Mouse (Mus musculus) spleen, adult 2 months (tissue): ENCODE measurements around the gene Cacna1f.

ENCODE experiments used
- CTCF ChIP-seq: fragments of 200-500 bp; IDR thresholded peaks from 2 replicates; pipeline ENCODE4 v1.5.1; 2011; ENCODE audit warnings: mild to moderate bottlenecking, inconsistent platforms; ENCODE audit not compliant: insufficient read depth, insufficient read length, insufficient replicate concordance; ENCODE audit errors: extremely low read depth
- POLR2A ChIP-seq: fragments of 200-500 bp; IDR thresholded peaks from 2 replicates; pipeline ENCODE4 v1.6.1; 2011; ENCODE audit warnings: low read depth, low read length, inconsistent platforms

- TF ChIP-seq POLR2A (no peak), CTCF (no peak)
Observed at GRCm38 (mm10) chrX:7566352-7566751, 40.5 kb upstream of the Cacna1f start.
